Mouse (Mus musculus) MEL (cell line): ENCODE measurements around the gene Hmg20a. TPM values are rescaled to one million over a fixed set of nuclear protein-coding genes. Genes with fewer than 3 reads are reported as not detected.

Experiments
- DNase-seq: peaks from one replicate; pipeline ENCODE4 v3.0.0; 2011; ENCODE audit warnings: low read depth, low spot score
- H3K27ac ChIP-seq: 2 replicates; pipeline ENCODE4 v1.5.1; 2012; ENCODE audit warnings: low read depth, mild to moderate bottlenecking, control low read depth, low read length, moderate library complexity; ENCODE audit not compliant: control insufficient read depth
- H3K27me3 ChIP-seq, 2 experiments: fragments of 150-350 bp in 1 of 2; sonication (generic) in 1 of 2; 2 replicates each; pipeline ENCODE4 v1.6.1; 2012; ENCODE audit warnings: low read length in 2 of 2, mild to moderate bottlenecking in 2 of 2, improper control_type of control experiment in 1 of 2, moderate library complexity in 1 of 2; ENCODE audit not compliant: insufficient read depth in 2 of 2, control insufficient read depth in 1 of 2
- H3K36me3 ChIP-seq, 2 experiments: 2 replicates each; pipeline ENCODE4 v1.6.1; 2012 to 2014; ENCODE audit warnings: low read length in 2 of 2, improper control_type of control experiment in 1 of 2, inconsistent platforms in 1 of 2, mild to moderate bottlenecking in 1 of 2; ENCODE audit not compliant: insufficient read depth in 2 of 2, control insufficient read depth in 1 of 2
- H3K4me1 ChIP-seq, 2 experiments: fragments of 150-350 bp in 1 of 2; sonication (generic) in 1 of 2; 2 replicates each; pipeline ENCODE4 v1.6.1; 2012; ENCODE audit warnings: low read length in 2 of 2, improper control_type of control experiment in 1 of 2, mild to moderate bottlenecking in 1 of 2; ENCODE audit not compliant: insufficient read depth in 2 of 2, control insufficient read depth in 1 of 2
- H3K4me3 ChIP-seq, 2 experiments: fragments of 150-350 bp in 1 of 2; sonication (generic) in 1 of 2; 2 replicates each; pipeline ENCODE4 v1.5.1; 2012; ENCODE audit warnings: low read depth in 2 of 2, low read length in 2 of 2, mild to moderate bottlenecking in 2 of 2, moderate library complexity in 2 of 2, control low read depth in 1 of 2, improper control_type of control experiment in 1 of 2; ENCODE audit not compliant: control insufficient read depth in 1 of 2, insufficient read depth in 1 of 2
- H3K79me2 ChIP-seq: 2 replicates; pipeline ENCODE4 v1.6.1; 2012; ENCODE audit warnings: mild to moderate bottlenecking, low read length, moderate library complexity; ENCODE audit not compliant: control insufficient read depth, poor library complexity, insufficient read depth
- H3K9ac ChIP-seq: 2 replicates; pipeline ENCODE4 v1.6.1; 2012; ENCODE audit warnings: low read depth, mild to moderate bottlenecking, control low read depth, low read length, moderate library complexity; ENCODE audit not compliant: control insufficient read depth, poor library complexity, severe bottlenecking
- H3K9me3 ChIP-seq: fragments of 150-350 bp; sonication (generic); replicated peaks from 2 replicates; pipeline ENCODE4 v1.6.1; 2012; ENCODE audit warnings: mild to moderate bottlenecking, low read length, improper control_type of control experiment, moderate library complexity; ENCODE audit not compliant: insufficient read depth
- BHLHE40 ChIP-seq: IDR thresholded peaks from 2 replicates; pipeline ENCODE4 v1.6.1; 2012; ENCODE audit warnings: low read depth, mild to moderate bottlenecking, inconsistent platforms, low read length, improper control_type of control experiment, borderline replicate concordance
- CHD1 ChIP-seq: IDR thresholded peaks from 2 replicates; pipeline ENCODE4 v1.6.1; 2012; ENCODE audit warnings: low read depth, mild to moderate bottlenecking, inconsistent platforms, low read length, improper control_type of control experiment
- ELF1 ChIP-seq: IDR thresholded peaks from 2 replicates; pipeline ENCODE4 v1.6.1; 2014; ENCODE audit warnings: low read depth, mild to moderate bottlenecking, inconsistent platforms, low read length, improper control_type of control experiment, moderate library complexity
- EP300 ChIP-seq, 2 experiments: IDR thresholded peaks; 2 replicates each; pipeline ENCODE4 v1.6.1; 2011; ENCODE audit warnings: improper control_type of control experiment in 2 of 2, low read length in 2 of 2, low read depth in 1 of 2, mild to moderate bottlenecking in 1 of 2
- GABPA ChIP-seq: IDR thresholded peaks from 2 replicates; pipeline ENCODE4 v1.6.1; 2012; ENCODE audit warnings: low read depth, mild to moderate bottlenecking, inconsistent platforms, low read length, improper control_type of control experiment, moderate library complexity
- GATA1 ChIP-seq: IDR thresholded peaks from 2 replicates; pipeline ENCODE4 v1.6.1; 2011; ENCODE audit warnings: low read depth, low read length, improper control_type of control experiment
- HCFC1 ChIP-seq: IDR thresholded peaks from 2 replicates; pipeline ENCODE4 v1.6.1; 2012; ENCODE audit warnings: low read depth, mild to moderate bottlenecking, inconsistent platforms, low read length, improper control_type of control experiment, moderate library complexity
- KAT2A ChIP-seq: conservative IDR thresholded peaks from 2 replicates; pipeline ENCODE4 v1.6.1; 2012; ENCODE audit warnings: low read depth, low read length, improper control_type of control experiment, inconsistent platforms
- MAFK ChIP-seq: IDR thresholded peaks from 2 replicates; pipeline ENCODE4 v1.6.1; 2011; ENCODE audit warnings: low read depth, mild to moderate bottlenecking, low read length, improper control_type of control experiment, borderline replicate concordance
- MAX ChIP-seq: IDR thresholded peaks from 2 replicates; pipeline ENCODE4 v1.6.1; 2011; ENCODE audit warnings: low read length, improper control_type of control experiment
- MAZ ChIP-seq: IDR thresholded peaks from 2 replicates; pipeline ENCODE4 v1.6.1; 2012; ENCODE audit warnings: low read depth, mild to moderate bottlenecking, inconsistent platforms, low read length, improper control_type of control experiment
- MEF2A ChIP-seq: IDR thresholded peaks from 2 replicates; pipeline ENCODE4 v1.6.1; 2014; ENCODE audit warnings: low read depth, mild to moderate bottlenecking, inconsistent platforms, low read length, improper control_type of control experiment; ENCODE audit not compliant: poor library complexity, insufficient replicate concordance, severe bottlenecking; ENCODE audit errors: extremely low read depth
- MXI1 ChIP-seq: IDR thresholded peaks from 2 replicates; pipeline ENCODE4 v1.6.1; 2011; ENCODE audit warnings: mild to moderate bottlenecking, low read depth, low read length, improper control_type of control experiment
- MYB ChIP-seq: IDR thresholded peaks from 2 replicates; pipeline ENCODE4 v1.6.1; 2011; ENCODE audit warnings: mild to moderate bottlenecking, low read depth, low read length, improper control_type of control experiment
- NRF1 ChIP-seq: IDR thresholded peaks from 2 replicates; pipeline ENCODE4 v1.6.1; 2014; ENCODE audit warnings: low read depth, mild to moderate bottlenecking, inconsistent platforms, low read length, improper control_type of control experiment, moderate library complexity; ENCODE audit not compliant: poor library complexity, insufficient read depth, severe bottlenecking
- POLR2A ChIP-seq, 2 experiments: IDR thresholded peaks; 2 replicates each; pipeline ENCODE4 v1.6.1; 2011 to 2012; ENCODE audit warnings: low read length in 2 of 2, mild to moderate bottlenecking in 2 of 2, control low read depth in 1 of 2, improper control_type of control experiment in 1 of 2, low read depth in 1 of 2, moderate library complexity in 1 of 2; ENCODE audit not compliant: control insufficient read depth in 1 of 2, insufficient read depth in 1 of 2, poor library complexity in 1 of 2
- POLR2AphosphoS2 ChIP-seq: IDR thresholded peaks from 2 replicates; pipeline ENCODE4 v1.6.1; 2011; ENCODE audit warnings: low read length, improper control_type of control experiment
- RAD21 ChIP-seq: IDR thresholded peaks from 2 replicates; pipeline ENCODE4 v1.6.1; 2011; ENCODE audit warnings: mild to moderate bottlenecking, low read depth, low read length, improper control_type of control experiment
- RCOR1 ChIP-seq: IDR thresholded peaks from 2 replicates; pipeline ENCODE4 v1.6.1; 2012; ENCODE audit warnings: low read depth, mild to moderate bottlenecking, inconsistent platforms, low read length, improper control_type of control experiment
- SIN3A ChIP-seq: IDR thresholded peaks from 2 replicates; pipeline ENCODE4 v1.6.1; 2012; ENCODE audit warnings: low read length, improper control_type of control experiment, inconsistent platforms
- SMC3 ChIP-seq: IDR thresholded peaks from 2 replicates; pipeline ENCODE4 v1.6.1; 2011; ENCODE audit warnings: low read depth, low read length, improper control_type of control experiment
- TAL1 ChIP-seq: IDR thresholded peaks from 2 replicates; pipeline ENCODE4 v1.6.1; 2012; ENCODE audit warnings: mild to moderate bottlenecking, inconsistent platforms, low read length, moderate library complexity, mixed read lengths
- TBP ChIP-seq: IDR thresholded peaks from 2 replicates; pipeline ENCODE4 v1.8.0; 2011; ENCODE audit warnings: low read depth, low read length, improper control_type of control experiment
- TCF12 ChIP-seq: IDR thresholded peaks from 2 replicates; pipeline ENCODE4 v1.6.1; 2014; ENCODE audit warnings: low read depth, mild to moderate bottlenecking, inconsistent platforms, low read length, improper control_type of control experiment, moderate library complexity
- UBTF ChIP-seq: IDR thresholded peaks from 2 replicates; pipeline ENCODE4 v1.6.1; 2012; ENCODE audit warnings: low read depth, mild to moderate bottlenecking, inconsistent platforms, low read length, improper control_type of control experiment, moderate library complexity, borderline replicate concordance; ENCODE audit not compliant: insufficient read depth
- USF2 ChIP-seq, 2 experiments: IDR thresholded peaks; 2 replicates each; pipeline ENCODE4 v1.6.1; 2011 to 2012; ENCODE audit warnings: improper control_type of control experiment in 2 of 2, low read length in 2 of 2, borderline replicate concordance in 1 of 2, inconsistent platforms in 1 of 2, low read depth in 1 of 2, mild to moderate bottlenecking in 1 of 2; ENCODE audit not compliant: insufficient read depth in 1 of 2
- ZC3H11A ChIP-seq: IDR thresholded peaks from 2 replicates; pipeline ENCODE4 v1.6.1; 2012; ENCODE audit warnings: low read depth, mild to moderate bottlenecking, inconsistent platforms, low read length, improper control_type of control experiment
- ZKSCAN1 ChIP-seq: IDR thresholded peaks from 2 replicates; pipeline ENCODE4 v1.6.1; 2012; ENCODE audit warnings: low read depth, mild to moderate bottlenecking, inconsistent platforms, low read length, improper control_type of control experiment, moderate library complexity
- ZMIZ1 ChIP-seq: IDR thresholded peaks from 2 replicates; pipeline ENCODE4 v1.6.1; 2012; ENCODE audit warnings: low read depth, mild to moderate bottlenecking, inconsistent platforms, low read length, improper control_type of control experiment, moderate library complexity
- polyA plus RNA-seq, 2 experiments: library from polyadenylated mRNA; stranded (reverse) in 1 of 2; unstranded in 1 of 2; fragments of >175 nt in 1 of 2; fragments of >200 nt in 1 of 2; gene quantifications; 2 replicates each; pipeline versions ENCODE4 v1.2.1 to v1.2.4; 2012; ENCODE audit warnings: low replicate concordance in 2 of 2, low read depth in 1 of 2; ENCODE audit not compliant: insufficient read length in 2 of 2, insufficient read depth in 1 of 2, missing spikeins in 1 of 2
- total RNA-seq: library from RNA; depleted of rRNA; stranded (reverse); fragments of 300-350 nt; gene quantifications from 2 replicates; pipeline ENCODE4 v1.2.3, GENCODE M21; 2012

Hmg20a gene
- total and polyA plus RNA-seq, 3 experiments: 12.6 to 23.6 TPM; not detected in 1

GRCm38 (mm10) chr9:56516219-56516618 is 97.8 kb downstream of the Hmg20a start:
- no peak overlapping the region for H3K27ac ChIP-seq
- no peak for TF ChIP-seq KAT2A
- no peak for TF ChIP-seq GATA1
- no peak for TF ChIP-seq GABPA
- no peak for TF ChIP-seq MYB
- no peak for TF ChIP-seq RCOR1
- TF ChIP-seq CHD1: no peak
- no peak for TF ChIP-seq ZC3H11A
- no peak for TF ChIP-seq USF2 (IDR thresholded peaks at IDR 0.05; ENCODE audit: borderline replicate concordance in 1 of 2, insufficient read depth in 1 of 2, low read depth in 1 of 2, low read length in 2 of 2)
- no peak for TF ChIP-seq SIN3A
- TF ChIP-seq MEF2A: no peak
- TF ChIP-seq MXI1: no peak
- no peak for TF ChIP-seq TAL1
- TF ChIP-seq ZKSCAN1: no peak
- TF ChIP-seq NRF1: no peak
- no peak for TF ChIP-seq MAFK
- no peak for TF ChIP-seq SMC3
- TF ChIP-seq HCFC1: no peak
- no peak for TF ChIP-seq TBP
- TF ChIP-seq MAX: no peak
- TF ChIP-seq UBTF: no peak
- no peak overlapping the region for H3K4me3 ChIP-seq
- H3K4me1 ChIP-seq: no peaks in the 10 kb centered on the region
- no peaks in the 10 kb centered on the region for H3K9me3 ChIP-seq
- H3K27me3 ChIP-seq: peaks cover 3 to 4% of the 10 kb centered on the region in 2 experiments; a peak in 2 of 4 replicates
- no peaks in the 10 kb centered on the region for H3K79me2 ChIP-seq
- DNase-seq: no peak
- H3K9ac ChIP-seq: no peak overlapping the region
- no peaks in the 10 kb centered on the region for H3K36me3 ChIP-seq

GRCm38 (mm10) chr9:56516692-56517263 is 98.4 kb downstream of the Hmg20a start:
- Histone ChIP-seq H3K36me3 (no peaks in the 10 kb centered on the region), H3K9ac (no peak overlapping the region)
- no peak for TF ChIP-seq ELF1
- TF ChIP-seq HCFC1: no peak
- TF ChIP-seq TCF12: no peak
- TF ChIP-seq EP300 (IDR thresholded peaks at IDR 0.05; ENCODE audit: low read depth in 1 of 2, low read length in 2 of 2): no peak
- TF ChIP-seq RAD21: no peak
- TF ChIP-seq POLR2A (IDR thresholded peaks at IDR 0.05; ENCODE audit: control insufficient read depth in 1 of 2, insufficient read depth in 1 of 2, low read depth in 1 of 2, low read length in 2 of 2, poor library complexity in 1 of 2): no peak
- TF ChIP-seq KAT2A: no peak
- TF ChIP-seq POLR2AphosphoS2: no peak
- TF ChIP-seq TBP: no peak
- no peak for TF ChIP-seq SMC3
- TF ChIP-seq BHLHE40: no peak
- TF ChIP-seq ZMIZ1: no peak
- TF ChIP-seq MXI1: no peak
- TF ChIP-seq MAZ: no peak
- no peak for TF ChIP-seq GABPA
- TF ChIP-seq, all 39 proteins: peak for 0
- DNase-seq: no peak
- Histone ChIP-seq H3K27ac (no peak overlapping the region), H3K9me3 (no peaks in the 10 kb centered on the region), H3K79me2 (no peaks in the 10 kb centered on the region), H3K27me3 (peaks cover 3 to 4% of the 10 kb centered on the region in 2 experiments; a peak in 2 of 4 replicates), H3K4me3 (no peak overlapping the region), H3K4me1 (no peaks in the 10 kb centered on the region)
